Mouse (Mus musculus) Patski (cell line): ENCODE data around the gene Wdr11. TPM values are rescaled to one million over a fixed set of nuclear protein-coding genes. Genes with fewer than 3 reads are reported as not detected.

Experiments used
- ATAC-seq: fragments of 100-300 bp; one replicate; pipeline ENCODE4 v1.8.0; 2021
- CTCF ChIA-PET: fragments of 350-600 bp; sonication (Branson Sonifier 250); formaldehyde crosslinking; loops from one replicate; lab custom pipeline; 2022; ENCODE audit warnings: inconsistent platforms; lab: Charles Lee
- POLR2A ChIA-PET: fragments of 350-600 bp; sonication (Branson Sonifier 250); formaldehyde crosslinking; loops from one replicate; lab custom pipeline; 2022; ENCODE audit warnings: antibody characterized with exemption, inconsistent platforms; lab: Charles Lee
- DNase-seq: peaks from one replicate; pipeline ENCODE4 v3.0.0-alpha.2; 2011; ENCODE audit warnings: low read depth, low spot score
- H3K27me3 ChIP-seq: fragments of 371-371 bp; one replicate; pipeline ENCODE4 v1.5.1; 2021
- CTCF ChIP-seq: fragments of 100-300 bp; IDR thresholded peaks from one replicate; pipeline ENCODE4 v1.5.1; 2021
- in situ Hi-C: fragments of 300-500 bp; cut with MboI; formaldehyde crosslinking; loops from 3 replicates; pipeline ENCODE4 v1.11.1; 2018; ENCODE audit warnings: low pct_unique_long_range_greater_than_20kb, mixed read lengths
- polyA plus RNA-seq: library from polyadenylated mRNA; unstranded; gene quantifications from one replicate; pipeline ENCODE4 v1.2.3, GENCODE M21; 2021

Wdr11 gene
- polyA plus RNA-seq, 1 experiment from 2014 or later, result 51.3 TPM

DNA sequence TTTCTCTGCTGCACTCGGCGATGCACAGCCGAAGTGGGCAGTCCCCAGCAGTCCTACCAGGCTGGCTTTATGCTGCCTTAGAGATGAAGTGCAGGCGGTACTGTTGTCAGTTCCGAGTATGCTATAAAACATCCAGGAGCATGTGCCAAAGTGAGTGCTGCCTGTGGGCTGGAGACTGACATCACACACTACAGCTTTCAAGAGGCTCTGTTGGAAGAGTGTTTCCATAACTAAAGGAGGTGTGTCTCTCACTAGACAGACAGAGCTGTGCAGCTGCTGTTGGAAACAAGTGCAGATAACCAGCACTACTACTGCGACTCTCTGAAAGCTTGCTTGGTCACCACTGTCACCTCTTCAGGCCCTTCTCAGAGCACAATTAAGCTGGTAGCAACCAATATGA, 39.8 kb downstream of the Wdr11 start:
- DNase-seq (no peak), ATAC-seq (no peak)
- H3K27me3 ChIP-seq, result no peaks in the 10 kb centered on the region
- ChIA-PET CTCF (no interaction called here), POLR2A (no interaction called here)
- in situ Hi-C loops, result no loop called here
- TF ChIP-seq CTCF, result no peak

GRCm38 (mm10) chr7:129635898-129636640, 44.4 kb downstream of the Wdr11 start:
- in situ Hi-C loops, result no loop called here
- no peak for DNase-seq

GRCm38 (mm10) chr7:129636992-129637391, 45.3 kb downstream of the Wdr11 start:
- CTCF ChIA-PET, result no interaction called here
- in situ Hi-C loops, result no loop called here
- no peaks in the 10 kb centered on the region for H3K27me3 ChIP-seq
- no peak for TF ChIP-seq CTCF
- DNase-seq (no peak), ATAC-seq (no peak)
- POLR2A ChIA-PET, result no interaction called here

More at GRCm38 (mm10) chr7:129635898-129636640, 44.4 kb downstream of the Wdr11 start:
- TF ChIP-seq CTCF, result no peak
- CTCF ChIA-PET, result interaction anchor here (1.5 kb wide), 1 partner anchor 829 kb away, joined by 3 read pairs; no protein-coding TSS in a partner anchor
- POLR2A ChIA-PET, result no interaction called here
- no peaks in the 10 kb centered on the region for H3K27me3 ChIP-seq
- no peak for ATAC-seq

DNA sequence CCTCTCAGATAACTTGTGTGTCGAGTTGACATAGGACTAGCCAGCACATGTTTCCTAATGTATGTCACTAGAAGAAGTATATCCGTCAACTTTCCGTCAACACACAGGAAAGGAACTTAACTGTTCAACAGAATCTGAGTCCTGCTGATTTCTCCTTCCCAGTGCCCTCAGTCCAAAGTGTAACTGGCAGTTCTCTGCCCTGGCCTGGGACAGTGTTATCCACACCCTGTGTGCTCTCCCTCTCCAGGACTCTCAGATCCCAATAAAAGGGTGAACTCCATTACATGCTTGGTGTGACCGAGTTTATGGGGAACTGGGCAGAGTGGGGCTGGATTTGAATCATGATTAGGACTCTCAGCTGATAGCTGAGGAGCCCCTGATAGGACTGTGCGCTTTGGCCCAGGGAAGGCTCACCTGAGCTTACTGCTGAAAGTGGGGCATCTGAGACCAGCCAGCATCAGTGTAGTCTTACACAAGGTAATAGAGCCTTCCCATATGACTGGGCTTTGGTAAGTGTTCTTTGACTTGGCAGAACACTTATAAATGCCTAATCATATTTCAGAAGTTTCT, 46.3 kb downstream of the Wdr11 start:
- ATAC-seq (no peak), DNase-seq (no peak)
- ChIA-PET CTCF (no interaction called here), POLR2A (interaction anchor here (1.1 kb wide), 1 partner anchor 16 kb away, joined by 3 read pairs; no protein-coding TSS in a partner anchor)
- in situ Hi-C loops, result no loop called here
- no peak for TF ChIP-seq CTCF
- H3K27me3 ChIP-seq, result no peaks in the 10 kb centered on the region

- no peak for TF ChIP-seq CTCF
- ChIA-PET POLR2A (no interaction called here), CTCF (no interaction called here)
- no peaks in the 10 kb centered on the region for H3K27me3 ChIP-seq
- in situ Hi-C loops, result no loop called here
- ATAC-seq (no peak), DNase-seq (no peak)
Measured at GRCm38 (mm10) chr7:129639006-129639405, 47.3 kb downstream of the Wdr11 start.

GRCm38 (mm10) chr7:129639833-129640232, 48.2 kb downstream of the Wdr11 start:
- CTCF ChIA-PET, result no interaction called here
- ATAC-seq, result no peak
- POLR2A ChIA-PET, result no interaction called here
- no peaks in the 10 kb centered on the region for H3K27me3 ChIP-seq
- in situ Hi-C loops, result loop anchor here (10.0 kb wide), 1 partner anchor 1125 kb away; no protein-coding TSS in a partner anchor
- TF ChIP-seq CTCF, result no peak
- DNase-seq, result no peak

DNA sequence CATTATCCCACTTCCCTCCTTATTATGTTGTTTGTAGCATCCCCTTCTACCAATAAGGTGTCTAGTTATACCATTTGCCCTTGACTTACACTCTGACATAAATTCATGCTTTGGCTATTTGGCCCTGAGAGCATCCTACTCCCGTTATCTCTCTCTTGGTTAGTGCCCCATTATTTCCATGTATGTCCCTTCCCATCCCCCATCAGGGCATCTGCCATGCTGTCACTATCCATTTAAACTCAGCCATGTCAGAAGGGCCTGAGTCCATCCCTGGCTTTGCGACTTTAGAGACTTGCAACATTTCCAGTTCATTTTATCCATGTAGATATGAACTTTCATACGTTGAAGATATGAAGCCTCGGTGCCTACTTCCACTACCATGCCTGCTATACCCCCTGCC, 51.6 kb downstream of the Wdr11 start:
- CTCF ChIA-PET, result no interaction called here
- no peaks in the 10 kb centered on the region for H3K27me3 ChIP-seq
- in situ Hi-C loops, result loop anchor here (10.0 kb wide), 1 partner anchor 1122 kb away; no protein-coding TSS in a partner anchor
- ATAC-seq, result no peak
- no peak for DNase-seq
- POLR2A ChIA-PET, result no interaction called here
- no peak for TF ChIP-seq CTCF

DNA sequence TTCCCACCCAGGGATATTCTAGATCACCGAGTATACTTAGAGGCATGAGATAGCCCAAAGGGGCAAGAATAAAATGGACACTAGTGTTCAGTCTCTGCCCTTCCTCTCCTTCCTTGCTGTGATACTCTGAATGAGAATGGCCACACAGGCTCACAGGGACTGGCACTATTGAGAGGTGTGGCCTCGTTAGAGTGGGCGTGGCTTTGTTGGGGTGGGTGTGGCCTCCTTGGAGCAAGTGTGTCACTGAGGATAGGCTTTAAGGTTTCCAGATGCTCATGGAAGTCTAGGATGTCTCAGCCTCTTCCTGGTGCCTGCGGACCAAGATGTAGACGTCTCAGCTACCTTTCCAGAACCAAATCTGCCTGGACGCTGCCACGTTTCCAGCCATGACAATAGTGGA, 56.1 kb downstream of the Wdr11 start:
- ATAC-seq, result no peak
- ChIA-PET CTCF (interaction anchor here (1.0 to 1.3 kb wide), 2 partner anchors 13 to 828 kb away, joined by 3 read pairs; no protein-coding TSS in a partner anchor), POLR2A (no interaction called here)
- no peak for TF ChIP-seq CTCF
- in situ Hi-C loops, result loop anchor here (10.0 kb wide), 1 partner anchor 1117 kb away; no protein-coding TSS in a partner anchor
- DNase-seq, result no peak
- H3K27me3 ChIP-seq, result no peaks in the 10 kb centered on the region

DNA sequence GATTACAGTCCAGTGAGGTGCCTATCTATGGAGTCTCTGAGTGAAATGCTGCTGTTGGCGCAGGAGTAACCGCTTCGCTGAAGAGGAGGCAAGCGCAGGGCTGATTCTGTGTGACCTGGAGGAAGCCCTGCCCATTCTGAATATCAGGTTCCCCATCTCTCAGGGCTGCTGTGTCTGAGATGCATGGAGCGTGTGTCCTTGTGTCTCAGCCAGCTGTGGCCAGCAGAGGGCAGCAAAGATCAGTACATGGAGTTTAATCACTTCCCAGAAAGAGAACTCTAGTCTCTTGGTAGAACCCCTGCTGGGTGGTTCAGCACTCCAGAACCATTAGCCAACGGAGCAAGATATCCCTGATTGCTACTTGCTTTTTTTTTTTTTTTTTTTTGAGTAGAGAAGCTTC, 57.3 kb downstream of the Wdr11 start:
- POLR2A ChIA-PET, result interaction anchor here (0.5 to 0.6 kb wide), 2 partner anchors 496 to 884 kb away, joined by 3 to 4 read pairs; no protein-coding TSS in a partner anchor

DNA sequence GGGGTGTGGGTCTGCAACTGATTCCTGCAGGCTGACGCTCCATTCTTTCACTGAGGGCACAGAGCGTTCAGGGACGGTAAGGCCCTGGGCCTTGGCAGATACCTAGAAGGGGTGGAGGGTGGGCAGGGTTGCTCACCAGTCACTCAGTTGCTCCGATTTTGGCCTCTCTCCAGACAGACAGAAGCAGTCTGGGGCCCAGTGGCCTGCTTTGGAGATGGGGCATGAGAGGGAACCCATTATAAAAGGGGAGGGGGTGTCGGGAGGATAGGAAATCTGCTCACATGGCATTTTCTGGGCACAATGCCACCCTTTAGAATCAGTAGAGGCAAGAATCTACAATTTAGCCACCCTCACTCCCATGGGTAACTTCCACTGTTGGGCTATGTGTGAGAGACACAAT, 59.1 kb downstream of the Wdr11 start:
- no peak for ATAC-seq
- CTCF ChIA-PET, result no interaction called here
- no peaks in the 10 kb centered on the region for H3K27me3 ChIP-seq
- no peak for TF ChIP-seq CTCF
- in situ Hi-C loops, result loop anchor here (5.0 to 10.0 kb wide), 3 partner anchors 374 to 827 kb away; no protein-coding TSS in a partner anchor
- POLR2A ChIA-PET, result no interaction called here
- no peak for DNase-seq

More for the DNA sequence above, 57.3 kb downstream of the Wdr11 start:
- TF ChIP-seq CTCF, result peak; percentile 88
- CTCF ChIA-PET, result interaction anchor here (0.6 to 1.4 kb wide), 9 partner anchors 14 to 1113 kb away, joined by 3 to 4 read pairs (median 3); no protein-coding TSS in a partner anchor
- ATAC-seq, result peak; percentile 68
- peak; percentile 63 for DNase-seq
- in situ Hi-C loops, result loop anchor here (10.0 kb wide), 1 partner anchor 1116 kb away; no protein-coding TSS in a partner anchor
- no peaks in the 10 kb centered on the region for H3K27me3 ChIP-seq
